Mouse (Mus musculus) thymus, adult 2 months (tissue): ENCODE measurements around the gene Vars.

Experiments
- CTCF ChIP-seq: fragments of 200-500 bp; IDR thresholded peaks from 2 replicates; pipeline ENCODE4 v1.5.1; 2012; ENCODE audit warnings: mild to moderate bottlenecking, control low read depth, low read length, moderate library complexity, borderline replicate concordance; ENCODE audit not compliant: control insufficient read depth, poor library complexity, insufficient read depth; ENCODE audit errors: extremely low read depth
- POLR2A ChIP-seq: fragments of 200-500 bp; IDR thresholded peaks from 2 replicates; pipeline ENCODE4 v1.6.1; 2012; ENCODE audit warnings: mild to moderate bottlenecking, low read length, control low read depth, moderate library complexity; ENCODE audit not compliant: control insufficient read depth, poor library complexity, insufficient read depth; ENCODE audit errors: extremely low read depth

DNA sequence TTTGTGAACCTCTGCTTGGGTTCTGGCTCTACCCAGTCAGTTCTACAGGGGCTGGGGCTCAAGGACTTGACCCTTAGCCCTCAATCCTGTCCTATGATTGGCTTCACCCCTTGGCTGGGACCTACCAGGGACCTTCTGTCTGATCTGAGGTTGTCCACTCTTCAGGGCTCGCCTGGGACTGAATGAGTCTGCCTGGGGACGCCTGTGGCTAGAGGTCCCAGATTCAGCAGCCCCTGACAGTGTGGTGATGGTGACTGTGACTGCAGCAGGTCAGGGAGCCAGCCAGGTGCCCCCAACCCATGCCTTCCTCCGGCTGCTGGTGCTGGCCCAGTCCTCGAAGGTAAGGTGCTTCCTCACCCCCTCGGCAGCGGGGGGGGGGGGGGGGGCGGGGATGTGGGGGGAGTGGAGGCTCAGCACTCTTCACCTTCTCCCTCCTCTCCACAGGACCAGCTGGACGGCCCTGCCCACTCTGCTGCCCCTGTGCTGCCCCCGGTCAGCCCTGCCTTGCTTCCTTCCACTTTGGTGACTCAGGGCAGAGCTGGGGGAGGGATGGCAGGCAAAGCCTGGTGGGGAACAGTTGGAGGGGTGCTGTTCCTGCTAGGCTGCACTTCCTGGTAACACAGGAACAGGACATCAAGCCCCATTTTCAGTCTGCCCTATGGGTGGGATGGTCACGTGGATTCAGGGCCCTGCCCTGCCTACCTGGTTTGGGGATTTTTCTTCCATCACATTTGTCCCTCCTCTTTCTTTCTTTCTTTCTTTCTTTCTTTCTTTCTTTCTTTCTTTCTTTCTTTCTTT is 24.1 kb downstream of the Vars start:
- TF ChIP-seq CTCF (no peak), POLR2A (no peak)
